Mouse (Mus musculus) erythroblast, embryonic 14.5 days (primary cell): Measurements from ENCODE around the gene Cd93. TPM values are rescaled to one million over a fixed set of nuclear protein-coding genes. Genes with fewer than 3 reads are reported as not detected.

ENCODE experiments used
- H3K27me3 ChIP-seq: 2 replicates; pipeline ENCODE4 v1.6.1; 2012; ENCODE audit warnings: inconsistent platforms; ENCODE audit not compliant: control insufficient read depth
- H3K36me3 ChIP-seq: 2 replicates; pipeline ENCODE4 v1.6.1; 2012; ENCODE audit warnings: mild to moderate bottlenecking, inconsistent platforms; ENCODE audit not compliant: control insufficient read depth
- H3K4me1 ChIP-seq: 2 replicates; pipeline ENCODE4 v1.6.1; 2012; ENCODE audit warnings: inconsistent platforms; ENCODE audit not compliant: control insufficient read depth
- H3K4me3 ChIP-seq: replicated peaks from 2 replicates; pipeline ENCODE3; 2012; ENCODE audit warnings: moderate library complexity, mild to moderate bottlenecking, inconsistent platforms
- H3K9me3 ChIP-seq: 2 replicates; pipeline ENCODE4 v1.6.1; 2012; ENCODE audit warnings: low read length, inconsistent platforms, mixed read lengths; ENCODE audit not compliant: control insufficient read depth
- GATA1 ChIP-seq: IDR thresholded peaks from 2 replicates; pipeline ENCODE4 v1.6.1; 2012; ENCODE audit warnings: low read length, inconsistent platforms, mixed read lengths
- TAL1 ChIP-seq: IDR thresholded peaks from 3 replicates; pipeline ENCODE4 v1.6.1; 2012; ENCODE audit warnings: low read length, inconsistent platforms, mixed read lengths
- polyA plus RNA-seq: library from polyadenylated mRNA; stranded (reverse); fragments of >175 nt; gene quantifications from 2 replicates; pipeline ENCODE4 v1.2.3, GENCODE M21; 2012

The Cd93 gene
- polyA plus RNA-seq, 1 experiment: 0.01 TPM

GRCm38 (mm10) chr2:148446446-148446845 is 3.1 kb upstream of the Cd93 start:
- TF ChIP-seq TAL1 (no peak), GATA1 (no peak)
- no peaks in the 10 kb centered on the region for H3K36me3 ChIP-seq
- H3K4me1 ChIP-seq: no peaks in the 10 kb centered on the region
- H3K27me3 ChIP-seq: no peaks in the 10 kb centered on the region
- no peaks in the 10 kb centered on the region for H3K9me3 ChIP-seq
- H3K4me3 ChIP-seq: no peak overlapping the region

DNA sequence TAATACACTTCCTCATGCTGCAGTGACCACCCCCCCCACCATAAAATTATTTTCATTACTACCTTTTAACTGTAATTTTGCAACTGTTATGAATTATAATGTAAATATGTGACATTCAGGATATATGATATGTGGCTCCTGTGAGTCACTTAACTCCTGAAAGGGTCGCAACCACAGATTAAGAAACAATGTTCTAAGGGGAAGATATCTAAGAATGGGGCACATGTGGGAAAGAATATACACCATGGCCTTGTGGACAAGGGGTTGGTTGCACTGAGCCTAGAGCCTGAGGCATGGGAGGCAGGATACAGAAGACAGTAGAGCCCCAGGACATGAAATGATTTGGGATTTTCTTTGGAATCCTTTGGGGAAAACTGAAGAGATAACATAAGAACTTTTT is 2.3 kb upstream of the Cd93 start:
- Histone ChIP-seq H3K9me3 (no peaks in the 10 kb centered on the region), H3K4me3 (no peak overlapping the region), H3K27me3 (no peaks in the 10 kb centered on the region), H3K36me3 (no peaks in the 10 kb centered on the region), H3K4me1 (no peaks in the 10 kb centered on the region)
- no peak for TF ChIP-seq TAL1
- no peak for TF ChIP-seq GATA1

- no peaks in the 10 kb centered on the region for H3K36me3 ChIP-seq
- no peaks in the 10 kb centered on the region for H3K27me3 ChIP-seq
- no peaks in the 10 kb centered on the region for H3K4me1 ChIP-seq
- no peak for TF ChIP-seq TAL1
- no peak for TF ChIP-seq GATA1
- H3K9me3 ChIP-seq: no peaks in the 10 kb centered on the region
- no peak overlapping the region for H3K4me3 ChIP-seq
Measured at GRCm38 (mm10) chr2:148444472-148444871, 1.1 kb upstream of the Cd93 start.

DNA sequence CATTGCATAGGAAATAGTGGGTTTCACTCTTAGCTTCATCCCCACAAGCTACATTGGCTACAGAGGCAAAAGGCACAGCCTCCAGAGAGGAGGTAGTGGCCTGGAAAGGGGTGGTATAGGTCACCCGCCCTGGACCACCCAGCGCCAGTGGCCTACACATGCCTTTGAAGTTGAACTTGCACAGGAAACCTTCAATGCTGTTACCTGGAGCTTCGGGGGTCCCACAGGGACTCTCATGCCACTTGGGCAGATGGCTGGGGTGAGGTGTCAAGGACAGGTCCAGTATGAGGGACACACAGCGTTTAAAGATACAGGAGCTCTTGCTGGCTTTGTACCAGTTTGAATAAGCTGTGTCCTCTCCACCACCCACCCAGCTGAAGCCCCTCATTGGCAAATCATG is 653 bp downstream of the Cd93 start:
- TF ChIP-seq GATA1 (no peak), TAL1 (no peak)
- H3K9me3 ChIP-seq: no peaks in the 10 kb centered on the region
- no peaks in the 10 kb centered on the region for H3K27me3 ChIP-seq

DNA sequence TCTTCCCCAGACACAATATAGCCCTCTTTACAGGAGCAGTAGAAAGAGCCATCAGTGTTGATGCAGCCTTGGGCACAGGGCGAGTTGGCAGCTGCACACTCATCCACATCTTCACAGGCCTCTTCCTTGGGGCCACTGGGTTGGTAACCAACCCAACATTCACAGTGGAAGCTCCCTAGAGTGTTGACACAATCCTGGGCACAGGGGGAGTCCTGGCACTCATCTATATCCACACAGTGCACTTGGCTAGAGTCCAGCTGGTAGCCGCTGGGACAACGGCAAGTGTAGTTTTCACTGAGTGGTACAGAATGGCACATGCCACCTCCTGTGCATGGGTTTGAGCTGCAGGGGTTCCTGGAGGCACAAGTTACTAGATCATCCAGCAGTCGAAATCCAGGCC is 1.2 kb downstream of the Cd93 start:
- H3K9me3 ChIP-seq: no peaks in the 10 kb centered on the region
- H3K4me3 ChIP-seq: no peak overlapping the region
- H3K4me1 ChIP-seq: no peaks in the 10 kb centered on the region
- no peaks in the 10 kb centered on the region for H3K27me3 ChIP-seq
- TF ChIP-seq GATA1: no peak
- no peak for TF ChIP-seq TAL1
- H3K36me3 ChIP-seq: no peaks in the 10 kb centered on the region

More for the DNA sequence above, 653 bp downstream of the Cd93 start:
- no peak overlapping the region for H3K4me3 ChIP-seq
- H3K4me1 ChIP-seq: no peaks in the 10 kb centered on the region
- no peaks in the 10 kb centered on the region for H3K36me3 ChIP-seq

GRCm38 (mm10) chr2:148441421-148441820 is 1.9 kb downstream of the Cd93 start:
- Histone ChIP-seq H3K4me3 (no peak overlapping the region), H3K36me3 (no peaks in the 10 kb centered on the region), H3K4me1 (no peaks in the 10 kb centered on the region), H3K27me3 (no peaks in the 10 kb centered on the region), H3K9me3 (no peaks in the 10 kb centered on the region)
- no peak for TF ChIP-seq TAL1
- TF ChIP-seq GATA1: no peak

DNA sequence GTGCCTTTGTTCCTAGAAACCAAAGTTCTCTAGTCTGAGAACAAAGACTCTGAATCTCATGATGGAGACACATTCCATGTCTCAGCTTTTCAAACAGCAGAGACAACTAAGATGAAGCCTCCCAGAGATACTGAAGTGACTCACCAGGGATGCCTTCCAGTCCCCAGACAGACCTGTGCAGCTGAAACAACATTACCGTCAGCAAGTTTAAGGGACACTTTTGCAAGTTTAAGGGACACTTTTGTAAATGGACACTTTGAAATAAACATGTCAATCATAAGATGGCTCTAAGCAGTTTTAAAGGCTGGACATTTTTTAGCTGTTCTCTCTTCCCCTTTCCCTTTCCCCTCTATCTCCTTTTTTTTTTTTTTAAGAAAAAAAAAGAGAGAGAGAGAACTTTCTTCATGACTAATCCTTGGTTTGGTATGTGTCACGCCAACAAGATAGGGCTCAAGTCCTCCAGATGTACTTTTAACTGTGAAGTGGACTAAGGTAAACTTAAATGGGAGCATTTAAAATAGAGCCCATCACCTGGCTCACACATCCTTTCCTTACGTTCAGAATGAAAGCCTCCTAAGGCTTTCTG is 3.6 kb downstream of the Cd93 start:
- Histone ChIP-seq H3K9me3 (no peaks in the 10 kb centered on the region), H3K4me3 (no peak overlapping the region), H3K27me3 (no peaks in the 10 kb centered on the region), H3K4me1 (no peaks in the 10 kb centered on the region), H3K36me3 (no peaks in the 10 kb centered on the region)
- TF ChIP-seq TAL1 (no peak), GATA1 (no peak)

DNA sequence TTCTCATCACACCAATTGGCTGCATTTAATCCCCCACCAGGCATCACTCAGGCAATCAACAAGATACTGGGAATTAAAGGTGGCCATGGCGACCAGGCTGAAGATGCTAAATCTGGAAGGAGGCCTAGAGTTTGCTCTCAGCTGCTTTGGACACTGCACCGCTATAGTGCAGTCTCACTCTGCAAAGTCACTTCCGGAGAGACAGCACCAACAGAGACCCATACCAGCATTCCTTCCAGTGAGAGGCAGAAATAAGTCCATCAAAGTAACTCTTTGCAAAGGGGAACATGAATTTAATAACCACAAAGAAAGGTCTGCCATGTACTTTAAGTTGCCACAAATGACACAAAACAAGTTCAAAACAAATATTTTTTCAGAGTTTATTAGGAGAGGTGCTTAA is 7.1 kb downstream of the Cd93 start:
- no peaks in the 10 kb centered on the region for H3K36me3 ChIP-seq
- H3K4me1 ChIP-seq: no peaks in the 10 kb centered on the region
- no peak overlapping the region for H3K4me3 ChIP-seq
- no peaks in the 10 kb centered on the region for H3K9me3 ChIP-seq
- TF ChIP-seq GATA1: no peak
- TF ChIP-seq TAL1: no peak
- H3K27me3 ChIP-seq: no peaks in the 10 kb centered on the region

GRCm38 (mm10) chr2:148432346-148432745 is 11.0 kb downstream of the Cd93 start:
- no peaks in the 10 kb centered on the region for H3K4me1 ChIP-seq
- no peak overlapping the region for H3K4me3 ChIP-seq
- H3K27me3 ChIP-seq: no peaks in the 10 kb centered on the region
- H3K36me3 ChIP-seq: no peaks in the 10 kb centered on the region
- no peak for TF ChIP-seq GATA1
- TF ChIP-seq TAL1: no peak
- H3K9me3 ChIP-seq: no peaks in the 10 kb centered on the region

DNA sequence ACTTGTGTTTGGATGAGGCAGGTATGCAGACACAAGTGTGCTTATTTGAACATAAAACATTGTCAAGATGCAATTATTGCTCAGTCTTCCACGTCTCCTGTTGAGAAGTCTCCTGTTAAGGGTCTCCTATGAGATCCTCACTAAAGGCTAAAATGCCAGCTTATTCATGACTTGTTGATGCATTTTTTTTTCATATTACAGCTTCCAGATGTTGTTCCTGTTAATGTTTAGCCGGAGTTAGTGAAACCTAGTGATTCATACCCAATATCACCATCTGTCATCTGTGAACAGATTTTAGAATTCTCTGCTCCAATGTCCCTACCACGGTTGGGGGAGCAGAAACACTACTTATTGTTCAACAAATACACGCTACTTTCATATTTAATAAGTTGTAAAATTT is 12.4 kb downstream of the Cd93 start:
- H3K36me3 ChIP-seq: no peaks in the 10 kb centered on the region
- no peak overlapping the region for H3K4me3 ChIP-seq
- no peaks in the 10 kb centered on the region for H3K9me3 ChIP-seq
- no peaks in the 10 kb centered on the region for H3K27me3 ChIP-seq
- H3K4me1 ChIP-seq: no peaks in the 10 kb centered on the region
- no peak for TF ChIP-seq TAL1
- no peak for TF ChIP-seq GATA1
